Mouse (Mus musculus): ENCODE measurements around the gene Golga1. TPM values are rescaled to one million over a fixed set of nuclear protein-coding genes. Genes with fewer than 3 reads are reported as not detected.
A peak's percentile ranks its signal among the peaks of the same experiment; 100 is the strongest.

Golga1 gene
- polyA plus RNA-seq, 1 experiment from 2014 or later = 34.6 TPM

DNA sequence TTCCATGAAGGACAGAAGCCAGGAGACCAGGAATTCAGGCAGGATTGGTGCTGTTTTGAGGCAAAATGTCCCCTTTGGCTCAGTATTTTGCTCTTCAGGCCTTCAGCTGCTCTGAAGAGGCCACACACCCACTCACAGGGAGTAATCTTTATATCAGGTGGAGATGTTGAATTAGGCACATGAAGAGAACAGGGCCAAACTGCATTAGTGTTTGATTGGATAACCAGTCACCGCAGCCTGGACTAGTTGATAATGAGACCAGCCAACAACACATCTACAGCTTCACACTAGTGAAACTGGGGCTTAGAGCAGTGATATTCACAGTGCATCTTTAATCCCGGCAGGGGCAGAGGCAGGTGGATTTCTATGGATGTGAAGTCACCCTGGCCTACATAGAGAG, 76.4 kb downstream of the Golga1 start:
- Histone ChIP-seq H3K9ac (replicated peaks; ENCODE audit: low read depth, low read length) (no peak overlapping the region), H3K27ac (ENCODE audit: low read depth, low read length) (no peak overlapping the region), H3K36me3 (ENCODE audit: control insufficient read depth, insufficient read depth, low read length) (no peaks in the 10 kb centered on the region), H3K4me3 (ENCODE audit: low read depth, low read length) (no peak overlapping the region), H3K4me1 (ENCODE audit: control insufficient read depth, insufficient read depth, low read length) (no peaks in the 10 kb centered on the region), H3K27me3 (ENCODE audit: control insufficient read depth, insufficient read depth, low read length) (no peaks in the 10 kb centered on the region), H3K4me2 (ENCODE audit: low read depth, low read length) (no peak overlapping the region), H3K9me3 (ENCODE audit: control insufficient read depth, low read length) (no peaks in the 10 kb centered on the region)
- WGBS = 92% methylated on average over 2 of the region's 2 CpGs
- ATAC-seq (ENCODE audit: low read depth) = no peak

DNA sequence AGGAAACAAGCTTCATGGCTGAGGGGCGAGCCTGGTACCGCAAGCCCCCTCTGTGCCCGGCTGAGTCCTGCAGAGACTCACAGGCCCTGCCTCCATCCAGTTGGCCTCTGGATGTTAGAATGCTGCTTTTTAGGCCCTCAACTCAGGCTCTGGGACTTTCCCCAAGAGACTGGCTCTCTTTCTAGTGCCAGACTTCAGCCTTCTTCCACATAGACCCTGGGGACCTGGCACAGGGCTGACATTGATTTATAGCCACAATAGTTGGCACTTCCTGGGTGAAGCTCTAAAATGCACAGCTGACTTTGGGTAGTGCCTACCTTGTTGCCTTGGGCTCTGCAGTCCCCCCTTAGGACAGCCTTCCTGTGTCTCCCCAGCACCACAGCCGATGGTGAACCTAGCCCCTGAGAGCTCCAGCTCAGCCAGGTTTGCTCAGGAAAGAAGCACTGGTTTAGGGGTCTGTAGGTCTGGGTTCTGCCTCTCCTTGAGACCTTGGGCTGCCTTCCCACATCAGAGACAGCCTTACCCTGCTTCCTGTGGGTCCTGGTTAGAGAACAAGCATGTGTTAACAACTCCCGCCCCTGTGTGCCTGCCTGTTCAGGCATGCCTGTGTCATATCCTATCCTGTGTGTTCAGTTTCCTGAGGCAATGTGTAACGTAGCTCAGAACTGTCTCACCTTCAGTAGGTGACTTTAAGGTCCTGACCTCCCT, 77.4 kb downstream of the Golga1 start:
- Histone ChIP-seq H3K27ac (ENCODE audit: low read depth, low read length) (no peak overlapping the region), H3K4me2 (ENCODE audit: low read depth, low read length) (no peak overlapping the region), H3K9ac (replicated peaks; ENCODE audit: low read depth, low read length) (no peak overlapping the region), H3K27me3 (ENCODE audit: control insufficient read depth, insufficient read depth, low read length) (no peaks in the 10 kb centered on the region), H3K4me1 (ENCODE audit: control insufficient read depth, insufficient read depth, low read length) (no peaks in the 10 kb centered on the region), H3K9me3 (ENCODE audit: control insufficient read depth, low read length) (no peaks in the 10 kb centered on the region), H3K4me3 (ENCODE audit: low read depth, low read length) (no peak overlapping the region), H3K36me3 (ENCODE audit: control insufficient read depth, insufficient read depth, low read length) (no peaks in the 10 kb centered on the region)
- ATAC-seq (ENCODE audit: low read depth) = no peak
- 84% methylated on average over 6 of the region's 6 CpGs for WGBS

- H3K36me3 ChIP-seq (ENCODE audit: control insufficient read depth, insufficient read depth, low read length) = no peaks in the 10 kb centered on the region
- no peak overlapping the region for H3K4me2 ChIP-seq (ENCODE audit: low read depth, low read length)
- no peak overlapping the region for H3K27ac ChIP-seq (ENCODE audit: low read depth, low read length)
- no peaks in the 10 kb centered on the region for H3K4me1 ChIP-seq (ENCODE audit: control insufficient read depth, insufficient read depth, low read length)
- no peak overlapping the region for H3K9ac ChIP-seq (replicated peaks; ENCODE audit: low read depth, low read length)
- H3K4me3 ChIP-seq (ENCODE audit: low read depth, low read length) = no peak overlapping the region
- no peaks in the 10 kb centered on the region for H3K27me3 ChIP-seq (ENCODE audit: control insufficient read depth, insufficient read depth, low read length)
- H3K9me3 ChIP-seq (ENCODE audit: control insufficient read depth, low read length) = no peaks in the 10 kb centered on the region
- 73% methylated on average over 1 of the region's 1 CpGs for WGBS
- ATAC-seq (ENCODE audit: low read depth) = no peak
Measured at GRCm38 (mm10) chr2:38987371-38987770, 78.0 kb downstream of the Golga1 start.

DNA sequence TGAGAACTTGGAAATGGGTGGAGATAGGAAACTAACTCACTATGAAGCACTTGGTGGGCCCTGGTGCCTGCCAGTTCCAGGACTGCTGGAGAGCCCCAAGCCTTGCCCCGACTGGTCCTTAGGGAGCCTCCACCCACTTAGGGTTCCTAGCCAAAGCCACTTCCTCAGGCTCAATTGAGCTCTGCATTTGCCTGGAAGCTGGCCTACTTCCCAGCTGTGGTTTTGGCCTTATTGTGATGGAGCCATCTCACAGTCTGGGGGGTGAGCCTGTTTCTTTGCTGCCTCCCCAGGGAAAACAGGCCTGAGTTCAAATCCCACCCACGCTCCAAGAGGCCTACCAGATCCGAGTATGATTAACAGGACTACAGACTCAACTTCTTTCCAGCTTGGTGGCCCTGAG, 78.8 kb downstream of the Golga1 start:
- Histone ChIP-seq H3K36me3 (ENCODE audit: control insufficient read depth, insufficient read depth, low read length) (no peaks in the 10 kb centered on the region), H3K4me2 (ENCODE audit: low read depth, low read length) (no peak overlapping the region), H3K4me1 (ENCODE audit: control insufficient read depth, insufficient read depth, low read length) (no peaks in the 10 kb centered on the region), H3K27ac (ENCODE audit: low read depth, low read length) (no peak overlapping the region), H3K4me3 (ENCODE audit: low read depth, low read length) (no peak overlapping the region), H3K9ac (replicated peaks; ENCODE audit: low read depth, low read length) (no peak overlapping the region), H3K27me3 (ENCODE audit: control insufficient read depth, insufficient read depth, low read length) (no peaks in the 10 kb centered on the region), H3K9me3 (ENCODE audit: control insufficient read depth, low read length) (no peaks in the 10 kb centered on the region)
- ATAC-seq (ENCODE audit: low read depth) = no peak
- WGBS = 87% methylated on average over 3 of the region's 3 CpGs

DNA sequence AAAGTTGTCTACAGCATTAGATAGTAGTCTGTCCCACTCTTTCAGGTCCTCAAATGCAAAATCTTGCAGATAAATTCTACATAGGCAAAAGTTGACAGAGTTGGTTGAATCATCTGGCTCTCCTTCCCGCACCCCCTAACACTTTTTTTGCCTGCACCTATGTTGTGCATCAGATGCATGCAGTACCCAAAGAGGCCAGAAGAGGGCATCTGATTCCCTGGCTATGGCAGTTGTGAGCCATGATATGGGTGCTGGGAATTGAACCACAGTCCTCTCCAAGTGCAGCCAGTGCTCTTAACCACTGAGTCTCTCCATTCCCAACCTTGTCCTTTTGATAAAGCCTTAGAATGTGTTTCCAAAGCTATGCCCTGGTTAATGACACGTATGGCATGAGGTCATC, 81.9 kb downstream of the Golga1 start:
- Histone ChIP-seq H3K27me3 (ENCODE audit: control insufficient read depth, insufficient read depth, low read length) (no peaks in the 10 kb centered on the region), H3K9me3 (ENCODE audit: control insufficient read depth, low read length) (no peaks in the 10 kb centered on the region), H3K27ac (ENCODE audit: low read depth, low read length) (no peak overlapping the region), H3K9ac (replicated peaks; ENCODE audit: low read depth, low read length) (no peak overlapping the region), H3K4me1 (ENCODE audit: control insufficient read depth, insufficient read depth, low read length) (no peaks in the 10 kb centered on the region), H3K4me3 (ENCODE audit: low read depth, low read length) (no peak overlapping the region), H3K36me3 (ENCODE audit: control insufficient read depth, insufficient read depth, low read length) (no peaks in the 10 kb centered on the region), H3K4me2 (ENCODE audit: low read depth, low read length) (no peak overlapping the region)
- ATAC-seq (ENCODE audit: low read depth) = no peak
- WGBS = 91% methylated on average over 2 of the region's 2 CpGs

- WGBS = 64% methylated on average over 4 of the region's 4 CpGs
- H3K36me3 ChIP-seq (ENCODE audit: control insufficient read depth, insufficient read depth, low read length) = no peaks in the 10 kb centered on the region
- H3K27ac ChIP-seq (ENCODE audit: low read depth, low read length) = no peak overlapping the region
- H3K9me3 ChIP-seq (ENCODE audit: control insufficient read depth, low read length) = no peaks in the 10 kb centered on the region
- H3K4me2 ChIP-seq (ENCODE audit: low read depth, low read length) = no peak overlapping the region
- no peak overlapping the region for H3K4me3 ChIP-seq (ENCODE audit: low read depth, low read length)
- ATAC-seq (ENCODE audit: low read depth) = peak; percentile 28; the same call in 1 of the 2 replicates
- no peak overlapping the region for H3K9ac ChIP-seq (replicated peaks; ENCODE audit: low read depth, low read length)
- no peaks in the 10 kb centered on the region for H3K27me3 ChIP-seq (ENCODE audit: control insufficient read depth, insufficient read depth, low read length)
- no peaks in the 10 kb centered on the region for H3K4me1 ChIP-seq (ENCODE audit: control insufficient read depth, insufficient read depth, low read length)
Measured at GRCm38 (mm10) chr2:38977837-38978236, 87.5 kb downstream of the Golga1 start.

- Histone ChIP-seq H3K9me3 (ENCODE audit: control insufficient read depth, low read length) (no peaks in the 10 kb centered on the region), H3K27ac (ENCODE audit: low read depth, low read length) (no peak overlapping the region), H3K4me1 (ENCODE audit: control insufficient read depth, insufficient read depth, low read length) (no peaks in the 10 kb centered on the region), H3K4me2 (ENCODE audit: low read depth, low read length) (no peak overlapping the region), H3K4me3 (ENCODE audit: low read depth, low read length) (no peak overlapping the region), H3K9ac (replicated peaks; ENCODE audit: low read depth, low read length) (no peak overlapping the region), H3K27me3 (ENCODE audit: control insufficient read depth, insufficient read depth, low read length) (no peaks in the 10 kb centered on the region), H3K36me3 (ENCODE audit: control insufficient read depth, insufficient read depth, low read length) (no peaks in the 10 kb centered on the region)
- ATAC-seq (ENCODE audit: low read depth) = no peak
- 83% methylated on average over 21 of the region's 21 CpGs for WGBS
Measured at GRCm38 (mm10) chr2:38975941-38976805, 89.2 kb downstream of the Golga1 start.

DNA sequence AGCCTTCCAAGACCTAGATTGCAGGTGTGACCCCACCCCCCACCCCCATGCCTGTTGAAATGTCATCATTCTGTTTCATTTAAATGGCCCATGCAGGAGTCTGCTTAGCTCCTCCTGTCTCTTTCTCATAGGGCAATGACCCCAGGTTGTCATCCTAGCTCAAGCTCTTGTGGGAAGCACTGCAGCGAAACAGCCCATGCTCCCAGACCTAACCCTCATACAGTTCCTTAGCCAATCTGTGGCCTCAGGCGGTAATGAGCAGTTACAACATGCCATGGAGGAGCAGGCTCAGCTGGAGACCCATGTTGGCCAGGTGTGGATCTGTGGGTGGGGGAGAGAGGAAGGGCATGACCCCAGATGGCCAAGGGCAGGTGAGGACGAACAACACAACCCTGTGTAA, 90.2 kb downstream of the Golga1 start:
- Histone ChIP-seq H3K9ac (replicated peaks; ENCODE audit: low read depth, low read length) (no peak overlapping the region), H3K4me2 (ENCODE audit: low read depth, low read length) (no peak overlapping the region), H3K9me3 (ENCODE audit: control insufficient read depth, low read length) (no peaks in the 10 kb centered on the region), H3K4me1 (ENCODE audit: control insufficient read depth, insufficient read depth, low read length) (no peaks in the 10 kb centered on the region), H3K27ac (ENCODE audit: low read depth, low read length) (no peak overlapping the region), H3K36me3 (ENCODE audit: control insufficient read depth, insufficient read depth, low read length) (no peaks in the 10 kb centered on the region), H3K27me3 (ENCODE audit: control insufficient read depth, insufficient read depth, low read length) (no peaks in the 10 kb centered on the region), H3K4me3 (ENCODE audit: low read depth, low read length) (no peak overlapping the region)
- WGBS = 80% methylated on average over 3 of the region's 3 CpGs
- ATAC-seq (ENCODE audit: low read depth) = no peak

DNA sequence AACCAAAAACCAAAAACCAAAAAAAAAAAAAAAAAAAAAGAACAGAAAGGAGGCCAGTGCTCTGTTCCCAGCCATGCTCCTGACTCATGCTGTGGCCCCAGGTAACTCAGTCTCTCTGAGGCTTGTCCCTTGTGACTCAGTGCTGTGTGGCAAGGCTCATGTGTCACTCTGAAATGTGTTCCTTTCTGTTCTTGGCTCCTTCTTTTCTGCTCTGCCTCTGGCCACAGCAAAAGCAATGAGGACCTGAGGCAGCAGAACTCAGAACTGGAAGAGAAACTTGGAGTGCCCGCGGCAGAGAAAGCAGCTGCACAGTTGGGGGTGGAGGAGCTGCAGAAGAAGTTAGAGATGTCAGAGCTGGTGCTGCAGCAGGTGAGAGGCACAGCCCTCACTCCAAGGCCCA, 91.2 kb downstream of the Golga1 start:
- no peak for ATAC-seq (ENCODE audit: low read depth)
- Histone ChIP-seq H3K9me3 (ENCODE audit: control insufficient read depth, low read length) (no peaks in the 10 kb centered on the region), H3K27me3 (ENCODE audit: control insufficient read depth, insufficient read depth, low read length) (no peaks in the 10 kb centered on the region), H3K9ac (replicated peaks; ENCODE audit: low read depth, low read length) (no peak overlapping the region), H3K36me3 (ENCODE audit: control insufficient read depth, insufficient read depth, low read length) (no peaks in the 10 kb centered on the region), H3K27ac (ENCODE audit: low read depth, low read length) (no peak overlapping the region), H3K4me1 (ENCODE audit: control insufficient read depth, insufficient read depth, low read length) (no peaks in the 10 kb centered on the region), H3K4me2 (ENCODE audit: low read depth, low read length) (no peak overlapping the region), H3K4me3 (ENCODE audit: low read depth, low read length) (no peak overlapping the region)
- 43% methylated on average over 2 of the region's 2 CpGs for WGBS

All from neural tube, embryonic 14.5 days (tissue).